Mouse (Mus musculus) forebrain, embryonic 10.5 days (tissue): ENCODE data around the gene Cdkal1. TPM values are rescaled to one million over a fixed set of nuclear protein-coding genes. Genes with fewer than 3 reads are reported as not detected.
A peak's percentile ranks its signal among the peaks of the same experiment; 100 is the strongest.

Source experiments
- DNase-seq: peaks from one replicate; pipeline ENCODE4 v3.0.0-alpha.2; 2017; ENCODE audit warnings: low spot score; ENCODE audit errors: extremely low spot score
- H3K27ac ChIP-seq: fragments of 300-500 bp; sonication (generic); 2 replicates; pipeline ENCODE4 v1.5.1; 2016; ENCODE audit warnings: mild to moderate bottlenecking
- H3K27me3 ChIP-seq: fragments of 300-500 bp; sonication (generic); 2 replicates; pipeline ENCODE4 v1.6.1; 2016; ENCODE audit warnings: mild to moderate bottlenecking; ENCODE audit not compliant: poor library complexity, severe bottlenecking
- H3K36me3 ChIP-seq: fragments of 300-500 bp; sonication (generic); replicated peaks from 2 replicates; pipeline ENCODE4 v1.6.1; 2016; ENCODE audit warnings: mild to moderate bottlenecking, moderate library complexity
- H3K4me1 ChIP-seq: fragments of 300-500 bp; sonication (generic); 2 replicates; pipeline ENCODE4 v1.6.1; 2016
- H3K4me3 ChIP-seq: fragments of 300-500 bp; sonication (generic); 2 replicates; pipeline ENCODE4 v1.5.1; 2016; ENCODE audit warnings: mild to moderate bottlenecking, moderate library complexity
- H3K9me3 ChIP-seq: fragments of 300-500 bp; sonication (generic); 2 replicates; pipeline ENCODE4 v1.6.1; 2016; ENCODE audit warnings: mild to moderate bottlenecking, moderate library complexity
- WGBS: fragments of 180-500 bp; shearing (Covaris S2); methylation state at CpG from one replicate; pipeline ENCODE4 v1.1.7; 2016; 5-methylcytosine and 5-hydroxymethylcytosine counted together
- polyA plus RNA-seq: library from polyadenylated mRNA; unstranded; fragments of >200 nt; fragmentation: Nextera tagmentation; extraction: Ambion mirVana; gene quantifications from 2 replicates; pipeline ENCODE4 v1.2.1, GENCODE M21; 2016

The Cdkal1 gene
- polyA plus RNA-seq, 1 experiment from 2014 or later: 34.3 TPM

GRCm38 (mm10) chr13:29162867-29163514 lies 692.5 kb downstream of the Cdkal1 start:
- H3K9me3 ChIP-seq: no peaks in the 10 kb centered on the region
- H3K27ac ChIP-seq: no peak overlapping the region
- peaks cover 17% of the 10 kb centered on the region for H3K4me1 ChIP-seq
- H3K27me3 ChIP-seq: no peaks in the 10 kb centered on the region
- no peaks in the 10 kb centered on the region for H3K36me3 ChIP-seq
- no peak overlapping the region for H3K4me3 ChIP-seq
- 92% methylated on average over 2 of the region's 2 CpGs for WGBS
- no peak for DNase-seq

GRCm38 (mm10) chr13:29162444-29162843 lies 693.0 kb downstream of the Cdkal1 start:
- H3K4me1 ChIP-seq: peaks cover 17% of the 10 kb centered on the region
- no peak overlapping the region for H3K27ac ChIP-seq
- no peaks in the 10 kb centered on the region for H3K36me3 ChIP-seq
- 75% methylated on average over 3 of the region's 3 CpGs for WGBS
- no peak for DNase-seq
- H3K27me3 ChIP-seq: no peaks in the 10 kb centered on the region
- H3K4me3 ChIP-seq: no peak overlapping the region
- H3K9me3 ChIP-seq: no peaks in the 10 kb centered on the region

DNA sequence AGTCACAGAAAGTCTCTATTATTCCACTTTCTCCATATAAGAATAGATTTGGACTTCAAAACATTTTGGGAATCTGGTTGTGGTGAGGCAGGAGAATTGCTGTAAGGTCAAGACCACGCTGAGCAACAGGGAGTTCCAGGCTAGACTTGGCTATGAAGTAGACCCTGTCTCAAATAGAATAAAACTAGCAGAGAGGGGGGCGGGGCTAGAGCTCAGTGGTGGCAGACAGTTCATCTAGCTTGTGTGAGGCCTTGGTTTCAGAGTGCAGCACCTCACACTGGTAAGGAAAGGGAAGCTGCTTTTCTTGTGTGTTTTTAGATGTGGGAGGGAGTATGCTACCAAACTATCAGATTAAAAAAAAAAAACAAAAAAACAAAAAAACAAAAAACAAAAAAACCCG lies 694.0 kb downstream of the Cdkal1 start:
- Histone ChIP-seq H3K9me3 (no peaks in the 10 kb centered on the region), H3K4me1 (peaks cover 21% of the 10 kb centered on the region), H3K4me3 (no peak overlapping the region), H3K27ac (no peak overlapping the region), H3K27me3 (no peaks in the 10 kb centered on the region), H3K36me3 (no peaks in the 10 kb centered on the region)
- 84% methylated on average over 3 of the region's 3 CpGs for WGBS
- DNase-seq: peak; percentile 13

- 17% methylated on average over 4 of the region's 4 CpGs for WGBS
- peak; percentile 13 for DNase-seq
- peaks cover 4% of the 10 kb centered on the region; the same call in 1 of the 2 replicates for H3K4me1 ChIP-seq
- H3K4me3 ChIP-seq: no peak overlapping the region
- no peaks in the 10 kb centered on the region for H3K9me3 ChIP-seq
- H3K36me3 ChIP-seq: no peaks in the 10 kb centered on the region
- H3K27ac ChIP-seq: no peak overlapping the region
- no peaks in the 10 kb centered on the region for H3K27me3 ChIP-seq
Measured at GRCm38 (mm10) chr13:29156703-29157102, 698.8 kb downstream of the Cdkal1 start.

- Histone ChIP-seq H3K4me3 (no peak overlapping the region), H3K36me3 (no peaks in the 10 kb centered on the region), H3K9me3 (no peaks in the 10 kb centered on the region), H3K4me1 (peaks cover 4% of the 10 kb centered on the region; the same call in 1 of the 2 replicates), H3K27ac (no peak overlapping the region), H3K27me3 (no peaks in the 10 kb centered on the region)
- 92% methylated on average over 3 of the region's 3 CpGs for WGBS
- DNase-seq: peak; percentile 11
Measured at GRCm38 (mm10) chr13:29155297-29155696, 700.2 kb downstream of the Cdkal1 start.

DNA sequence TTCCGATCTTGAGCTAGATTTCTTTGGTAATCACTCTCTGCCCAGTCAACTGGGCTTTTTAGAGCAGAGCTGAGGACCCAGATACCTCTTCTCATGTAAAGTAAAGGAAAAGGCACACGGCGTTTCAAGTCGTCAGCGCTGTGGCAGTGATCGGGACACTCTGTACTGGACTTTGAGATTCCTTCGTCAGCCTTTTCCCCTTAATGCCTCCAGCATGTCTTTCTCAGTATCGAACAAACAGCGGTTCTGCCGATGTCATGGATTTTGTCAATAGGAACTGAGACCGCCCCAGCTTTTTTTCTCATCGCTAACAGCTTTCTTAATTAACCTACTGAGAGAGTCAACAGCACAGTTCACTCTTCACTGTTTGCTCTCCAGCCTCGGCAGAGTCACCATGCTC lies 705.4 kb downstream of the Cdkal1 start:
- 90% methylated on average over 13 of the region's 13 CpGs for WGBS
- no peaks in the 10 kb centered on the region for H3K4me1 ChIP-seq
- no peak overlapping the region for H3K27ac ChIP-seq
- H3K27me3 ChIP-seq: no peaks in the 10 kb centered on the region
- no peaks in the 10 kb centered on the region for H3K36me3 ChIP-seq
- no peaks in the 10 kb centered on the region for H3K9me3 ChIP-seq
- H3K4me3 ChIP-seq: no peak overlapping the region
- no peak for DNase-seq

GRCm38 (mm10) chr13:29149404-29149803 lies 706.1 kb downstream of the Cdkal1 start:
- Histone ChIP-seq H3K27me3 (no peaks in the 10 kb centered on the region), H3K9me3 (no peaks in the 10 kb centered on the region), H3K4me3 (no peak overlapping the region), H3K36me3 (no peaks in the 10 kb centered on the region), H3K27ac (no peak overlapping the region), H3K4me1 (no peaks in the 10 kb centered on the region)
- no peak for DNase-seq
- 88% methylated on average over 6 of the region's 6 CpGs for WGBS

- H3K9me3 ChIP-seq: no peaks in the 10 kb centered on the region
- H3K4me1 ChIP-seq: no peaks in the 10 kb centered on the region
- H3K36me3 ChIP-seq: no peaks in the 10 kb centered on the region
- H3K4me3 ChIP-seq: no peak overlapping the region
- no peak overlapping the region for H3K27ac ChIP-seq
- DNase-seq: no peak
- 91% methylated on average over 9 of the region's 9 CpGs for WGBS
- no peaks in the 10 kb centered on the region for H3K27me3 ChIP-seq
Measured at GRCm38 (mm10) chr13:29148616-29149015, 706.9 kb downstream of the Cdkal1 start.

Other genes with a start within 250 kb of the Cdkal1 start
- gene E2f3, start 130.4 kb upstream of the Cdkal1 start, polyA plus RNA-seq: 22.5 and 25.6 TPM in 2 replicates